Mouse (Mus musculus) kidney, adult 11 months (tissue): Measurements from ENCODE around the gene Bfar.
A peak's percentile ranks its signal among the peaks of the same experiment; 100 is the strongest.
"Not testable (repeated sequence)": the region's sequence is repeated elsewhere in the genome, so short reads cannot be mapped to it uniquely, and the experiment has no call there.

Experiments used
- DNase-seq: peaks from one replicate; pipeline ENCODE4 v3.0.0; 2022

The Bfar gene

GRCm38 (mm10) chr16:13722937-13723336, 51.3 kb downstream of the Bfar start:
- peak; percentile 11 for DNase-seq

GRCm38 (mm10) chr16:13727811-13728335, 56.2 kb downstream of the Bfar start:
- DNase-seq: no peak

GRCm38 (mm10) chr16:13729428-13729827, 57.8 kb downstream of the Bfar start:
- no peak for DNase-seq

GRCm38 (mm10) chr16:13730285-13731255, 58.9 kb downstream of the Bfar start, which contains the start of gene Pla2g10:
Gene Pla2g10 (minus strand): TSS chr16:13730983.
- DNase-seq: no peak

- DNase-seq: no peak
Measured at GRCm38 (mm10) chr16:13732786-13733185, 61.1 kb downstream of the Bfar start.

GRCm38 (mm10) chr16:13733518-13734137, 62.0 kb downstream of the Bfar start:
- peak; percentile 50 for DNase-seq

- DNase-seq: no peak
Measured at GRCm38 (mm10) chr16:13735977-13736376, 64.3 kb downstream of the Bfar start.

GRCm38 (mm10) chr16:13739044-13739443, 67.4 kb downstream of the Bfar start:
- DNase-seq: not testable (repeated sequence)

GRCm38 (mm10) chr16:13740844-13741243, 69.2 kb downstream of the Bfar start:
- DNase-seq: no peak

GRCm38 (mm10) chr16:13747708-13748107, 76.0 kb downstream of the Bfar start:
- no peak for DNase-seq

GRCm38 (mm10) chr16:13748124-13748523, 76.5 kb downstream of the Bfar start:
- no peak for DNase-seq

- not testable (repeated sequence) for DNase-seq
Measured at GRCm38 (mm10) chr16:13748813-13749212, 77.2 kb downstream of the Bfar start.

- no peak for DNase-seq
Measured at GRCm38 (mm10) chr16:13749306-13749705, 77.6 kb downstream of the Bfar start.

GRCm38 (mm10) chr16:13749981-13750380, 78.3 kb downstream of the Bfar start:
- no peak for DNase-seq

GRCm38 (mm10) chr16:13750626-13751025, 79.0 kb downstream of the Bfar start:
- no peak for DNase-seq
